Mouse (Mus musculus): ENCODE data around the gene Cebpzos. TPM values are rescaled to one million over a fixed set of nuclear protein-coding genes. Genes with fewer than 3 reads are reported as not detected.

Gene Cebpzos
- polyA plus RNA-seq, 1 experiment, result 7.4 TPM

GRCm38 (mm10) chr17:78935857-78936256 lies 19.6 kb downstream of the Cebpzos start:
- WGBS, result 62% methylated on average over 2 of the region's 2 CpGs
- no peak for DNase-seq
- TF ChIP-seq CTCF (IDR thresholded peaks at IDR 0.05; ENCODE audit: insufficient read depth, low read length), result no peak
- no peak for TF ChIP-seq POLR2A (IDR thresholded peaks at IDR 0.05; ENCODE audit: borderline replicate concordance, extremely low read depth, low read depth, low read length)
- H3K4me3 ChIP-seq (replicated peaks; ENCODE audit: extremely low read depth, low read depth, low read length), result no peak overlapping the region
- H3K4me1 ChIP-seq (ENCODE audit: control insufficient read depth, insufficient read depth, low read length), result peaks cover 6% of the 10 kb centered on the region; the same call in 1 of the 2 replicates

GRCm38 (mm10) chr17:78936466-78937228 lies 20.3 kb downstream of the Cebpzos start, which contains the start of the genes Cebpz and Ndufaf7:
Gene Cebpz, minus strand, starts transcription at chr17:78937066.
Gene Ndufaf7, plus strand, starts transcription at chr17:78937136.
- Histone ChIP-seq H3K4me1 (ENCODE audit: control insufficient read depth, insufficient read depth, low read length) (peaks cover 6% of the 10 kb centered on the region; the same call in 1 of the 2 replicates), H3K4me3 (replicated peaks; ENCODE audit: extremely low read depth, low read depth, low read length) (peak within 1 kb of the TSS; percentile 99)
- TF ChIP-seq CTCF (IDR thresholded peaks at IDR 0.05; ENCODE audit: insufficient read depth, low read length) (no peak), POLR2A (IDR thresholded peaks at IDR 0.05; ENCODE audit: borderline replicate concordance, extremely low read depth, low read depth, low read length) (peak; percentile 91)
- peak; percentile 96 for DNase-seq
- WGBS, result under 1% methylated on average over 45 of the region's 45 CpGs

- Histone ChIP-seq H3K4me1 (ENCODE audit: control insufficient read depth, insufficient read depth, low read length) (peaks cover 6% of the 10 kb centered on the region; the same call in 1 of the 2 replicates), H3K4me3 (replicated peaks; ENCODE audit: extremely low read depth, low read depth, low read length) (peak overlapping the region; percentile 99)
- TF ChIP-seq POLR2A (IDR thresholded peaks at IDR 0.05; ENCODE audit: borderline replicate concordance, extremely low read depth, low read depth, low read length), result no peak
- no peak for TF ChIP-seq CTCF (IDR thresholded peaks at IDR 0.05; ENCODE audit: insufficient read depth, low read length)
- WGBS, result 8% methylated on average over 26 of the region's 26 CpGs
- DNase-seq, result peak; percentile 14
Measured at GRCm38 (mm10) chr17:78937229-78937853, 21.0 kb downstream of the Cebpzos start.

- WGBS, result 74% methylated on average over 4 of the region's 4 CpGs
- Histone ChIP-seq H3K4me3 (replicated peaks; ENCODE audit: extremely low read depth, low read depth, low read length) (no peak overlapping the region), H3K4me1 (ENCODE audit: control insufficient read depth, insufficient read depth, low read length) (peaks cover 5% of the 10 kb centered on the region; the same call in 1 of the 2 replicates)
- no peak for DNase-seq
- TF ChIP-seq POLR2A (IDR thresholded peaks at IDR 0.05; ENCODE audit: borderline replicate concordance, extremely low read depth, low read depth, low read length) (no peak), CTCF (IDR thresholded peaks at IDR 0.05; ENCODE audit: insufficient read depth, low read length) (no peak)
Measured at GRCm38 (mm10) chr17:78938927-78939326, 22.6 kb downstream of the Cebpzos start.

- Histone ChIP-seq H3K4me3 (replicated peaks; ENCODE audit: extremely low read depth, low read depth, low read length) (no peak overlapping the region), H3K4me1 (ENCODE audit: control insufficient read depth, insufficient read depth, low read length) (peaks cover 3% of the 10 kb centered on the region; the same call in 1 of the 2 replicates)
- WGBS, result 64% methylated on average over 11 of the region's 11 CpGs
- no peak for TF ChIP-seq POLR2A (IDR thresholded peaks at IDR 0.05; ENCODE audit: borderline replicate concordance, extremely low read depth, low read depth, low read length)
- DNase-seq, result no peak
Measured at GRCm38 (mm10) chr17:78942579-78942978, 26.3 kb downstream of the Cebpzos start.

GRCm38 (mm10) chr17:78951225-78951624 lies 34.9 kb downstream of the Cebpzos start:
- DNase-seq, result no peak
- 86% methylated on average over 5 of the region's 5 CpGs for WGBS
- no peak overlapping the region for H3K4me3 ChIP-seq (replicated peaks; ENCODE audit: extremely low read depth, low read depth, low read length)
- H3K4me1 ChIP-seq (ENCODE audit: control insufficient read depth, insufficient read depth, low read length), result no peaks in the 10 kb centered on the region
- TF ChIP-seq CTCF (IDR thresholded peaks at IDR 0.05; ENCODE audit: insufficient read depth, low read length) (no peak), POLR2A (IDR thresholded peaks at IDR 0.05; ENCODE audit: borderline replicate concordance, extremely low read depth, low read depth, low read length) (no peak)

GRCm38 (mm10) chr17:78952070-78952469 lies 35.8 kb downstream of the Cebpzos start:
- H3K4me1 ChIP-seq (ENCODE audit: control insufficient read depth, insufficient read depth, low read length), result no peaks in the 10 kb centered on the region
- no peak overlapping the region for H3K4me3 ChIP-seq (replicated peaks; ENCODE audit: extremely low read depth, low read depth, low read length)
- WGBS, result 73% methylated on average over 5 of the region's 5 CpGs
- no peak for TF ChIP-seq POLR2A (IDR thresholded peaks at IDR 0.05; ENCODE audit: borderline replicate concordance, extremely low read depth, low read depth, low read length)
- no peak for TF ChIP-seq CTCF (IDR thresholded peaks at IDR 0.05; ENCODE audit: insufficient read depth, low read length)
- DNase-seq, result no peak

GRCm38 (mm10) chr17:78953240-78953639 lies 36.9 kb downstream of the Cebpzos start:
- H3K4me1 ChIP-seq (ENCODE audit: control insufficient read depth, insufficient read depth, low read length), result no peaks in the 10 kb centered on the region
- no peak overlapping the region for H3K4me3 ChIP-seq (replicated peaks; ENCODE audit: extremely low read depth, low read depth, low read length)
- no peak for DNase-seq
- TF ChIP-seq POLR2A (IDR thresholded peaks at IDR 0.05; ENCODE audit: borderline replicate concordance, extremely low read depth, low read depth, low read length) (no peak), CTCF (IDR thresholded peaks at IDR 0.05; ENCODE audit: insufficient read depth, low read length) (no peak)
- WGBS, result 66% methylated on average over 8 of the region's 8 CpGs

GRCm38 (mm10) chr17:78959473-78959872 lies 43.2 kb downstream of the Cebpzos start:
- TF ChIP-seq POLR2A (IDR thresholded peaks at IDR 0.05; ENCODE audit: borderline replicate concordance, extremely low read depth, low read depth, low read length), result no peak
- TF ChIP-seq CTCF (IDR thresholded peaks at IDR 0.05; ENCODE audit: insufficient read depth, low read length), result no peak
- DNase-seq, result no peak
- Histone ChIP-seq H3K4me3 (replicated peaks; ENCODE audit: extremely low read depth, low read depth, low read length) (no peak overlapping the region), H3K4me1 (ENCODE audit: control insufficient read depth, insufficient read depth, low read length) (no peaks in the 10 kb centered on the region)
- 71% methylated on average over 6 of the region's 6 CpGs for WGBS
